Mouse (Mus musculus): Measurements from ENCODE around the gene Mettl14. TPM values are rescaled to one million over a fixed set of nuclear protein-coding genes. Genes with fewer than 3 reads are reported as not detected.

Gene Mettl14
- polyA plus RNA-seq, 1 experiment from 2014 or later, result 29.2 TPM

GRCm38 (mm10) chr3:123353661-123354060 is 32.2 kb downstream of the Mettl14 start:
- Histone ChIP-seq H3K27me3 (no peaks in the 10 kb centered on the region), H3K4me1 (no peaks in the 10 kb centered on the region), H3K4me3 (no peak overlapping the region), H3K36me3 (peaks cover 77% of the 10 kb centered on the region), H3K9me3 (no peaks in the 10 kb centered on the region), H3K4me2 (no peak overlapping the region), H3K27ac (no peak overlapping the region), H3K9ac (no peak overlapping the region)
- WGBS, result 92% methylated on average over 12 of the region's 12 CpGs
- no peak for ATAC-seq (ENCODE audit: insufficient number of reproducible peaks, insufficient read depth, low FRiP score, low TSS enrichment, low read depth)

GRCm38 (mm10) chr3:123353183-123353582 is 32.7 kb downstream of the Mettl14 start:
- Histone ChIP-seq H3K27me3 (no peaks in the 10 kb centered on the region), H3K9ac (no peak overlapping the region), H3K9me3 (no peaks in the 10 kb centered on the region), H3K36me3 (peaks cover 77% of the 10 kb centered on the region), H3K4me1 (no peaks in the 10 kb centered on the region), H3K27ac (no peak overlapping the region), H3K4me3 (no peak overlapping the region), H3K4me2 (no peak overlapping the region)
- WGBS, result 71% methylated on average over 6 of the region's 6 CpGs
- no peak for ATAC-seq (ENCODE audit: insufficient number of reproducible peaks, insufficient read depth, low FRiP score, low TSS enrichment, low read depth)

- WGBS, result 76% methylated on average over 2 of the region's 2 CpGs
- Histone ChIP-seq H3K4me3 (no peak overlapping the region), H3K9me3 (no peaks in the 10 kb centered on the region), H3K27me3 (no peaks in the 10 kb centered on the region), H3K27ac (no peak overlapping the region), H3K4me2 (no peak overlapping the region), H3K4me1 (no peaks in the 10 kb centered on the region), H3K36me3 (peaks cover 64% of the 10 kb centered on the region), H3K9ac (no peak overlapping the region)
- no peak for ATAC-seq (ENCODE audit: insufficient number of reproducible peaks, insufficient read depth, low FRiP score, low TSS enrichment, low read depth)
Measured at GRCm38 (mm10) chr3:123351519-123351918, 34.4 kb downstream of the Mettl14 start.

GRCm38 (mm10) chr3:123350602-123351001 is 35.3 kb downstream of the Mettl14 start:
- Histone ChIP-seq H3K4me2 (no peak overlapping the region), H3K9me3 (no peaks in the 10 kb centered on the region), H3K9ac (no peak overlapping the region), H3K27ac (no peak overlapping the region), H3K27me3 (no peaks in the 10 kb centered on the region), H3K36me3 (peaks cover 62% of the 10 kb centered on the region), H3K4me1 (no peaks in the 10 kb centered on the region), H3K4me3 (no peak overlapping the region)
- no peak for ATAC-seq (ENCODE audit: insufficient number of reproducible peaks, insufficient read depth, low FRiP score, low TSS enrichment, low read depth)
- 83% methylated on average over 8 of the region's 8 CpGs for WGBS

- WGBS, result 85% methylated on average over 12 of the region's 12 CpGs
- Histone ChIP-seq H3K27me3 (no peaks in the 10 kb centered on the region), H3K9ac (no peak overlapping the region), H3K36me3 (peaks cover 60% of the 10 kb centered on the region), H3K9me3 (no peaks in the 10 kb centered on the region), H3K27ac (no peak overlapping the region), H3K4me3 (no peak overlapping the region), H3K4me1 (no peaks in the 10 kb centered on the region), H3K4me2 (no peak overlapping the region)
- ATAC-seq (ENCODE audit: insufficient number of reproducible peaks, insufficient read depth, low FRiP score, low TSS enrichment, low read depth), result no peak
Measured at GRCm38 (mm10) chr3:123348080-123348802, 37.7 kb downstream of the Mettl14 start.

- peaks cover 50% of the 10 kb centered on the region for H3K36me3 ChIP-seq
- WGBS, result 70% methylated on average over 6 of the region's 6 CpGs
- ATAC-seq (ENCODE audit: insufficient number of reproducible peaks, insufficient read depth, low FRiP score, low TSS enrichment, low read depth), result no peak
- H3K9me3 ChIP-seq, result no peaks in the 10 kb centered on the region
- H3K4me2 ChIP-seq, result no peak overlapping the region
- H3K9ac ChIP-seq, result no peak overlapping the region
- H3K4me1 ChIP-seq, result no peaks in the 10 kb centered on the region
- no peak overlapping the region for H3K4me3 ChIP-seq
- no peaks in the 10 kb centered on the region for H3K27me3 ChIP-seq
- no peak overlapping the region for H3K27ac ChIP-seq
Measured at GRCm38 (mm10) chr3:123343690-123344089, 42.2 kb downstream of the Mettl14 start.

GRCm38 (mm10) chr3:123341049-123341448 is 44.9 kb downstream of the Mettl14 start:
- Histone ChIP-seq H3K4me1 (0 out of 2 replicates have a peak, but pooled peaks cover 4% of the 10 kb centered on the region), H3K27me3 (no peaks in the 10 kb centered on the region), H3K4me3 (no peak overlapping the region), H3K9me3 (no peaks in the 10 kb centered on the region), H3K4me2 (no peak overlapping the region), H3K36me3 (peaks cover 53% of the 10 kb centered on the region), H3K27ac (no peak overlapping the region), H3K9ac (no peak overlapping the region)
- WGBS, result 74% methylated on average over 2 of the region's 2 CpGs
- no peak for ATAC-seq (ENCODE audit: insufficient number of reproducible peaks, insufficient read depth, low FRiP score, low TSS enrichment, low read depth)

- Histone ChIP-seq H3K4me2 (no peak overlapping the region), H3K9ac (no peak overlapping the region), H3K4me3 (no peak overlapping the region), H3K27ac (no peak overlapping the region), H3K9me3 (no peaks in the 10 kb centered on the region), H3K36me3 (peaks cover 32% of the 10 kb centered on the region), H3K4me1 (peaks cover 13% of the 10 kb centered on the region; the same call in 1 of the 2 replicates), H3K27me3 (no peaks in the 10 kb centered on the region)
- ATAC-seq (ENCODE audit: insufficient number of reproducible peaks, insufficient read depth, low FRiP score, low TSS enrichment, low read depth), result no peak
- 76% methylated on average over 12 of the region's 12 CpGs for WGBS
Measured at GRCm38 (mm10) chr3:123338666-123339195, 47.2 kb downstream of the Mettl14 start.

GRCm38 (mm10) chr3:123337853-123338252 is 48.1 kb downstream of the Mettl14 start:
- peaks cover 23% of the 10 kb centered on the region for H3K36me3 ChIP-seq
- H3K27me3 ChIP-seq, result no peaks in the 10 kb centered on the region
- H3K4me2 ChIP-seq, result no peak overlapping the region
- H3K9me3 ChIP-seq, result no peaks in the 10 kb centered on the region
- H3K9ac ChIP-seq, result no peak overlapping the region
- no peak overlapping the region for H3K27ac ChIP-seq
- 73% methylated on average over 6 of the region's 6 CpGs for WGBS
- peaks cover 13% of the 10 kb centered on the region; the same call in 1 of the 2 replicates for H3K4me1 ChIP-seq
- no peak overlapping the region for H3K4me3 ChIP-seq
- no peak for ATAC-seq (ENCODE audit: insufficient number of reproducible peaks, insufficient read depth, low FRiP score, low TSS enrichment, low read depth)

- Histone ChIP-seq H3K9ac (no peak overlapping the region), H3K4me3 (no peak overlapping the region), H3K4me1 (peaks cover 13% of the 10 kb centered on the region; the same call in 1 of the 2 replicates), H3K36me3 (peaks cover 21% of the 10 kb centered on the region), H3K27me3 (no peaks in the 10 kb centered on the region), H3K4me2 (no peak overlapping the region), H3K27ac (no peak overlapping the region), H3K9me3 (no peaks in the 10 kb centered on the region)
- 77% methylated on average over 5 of the region's 5 CpGs for WGBS
- no peak for ATAC-seq (ENCODE audit: insufficient number of reproducible peaks, insufficient read depth, low FRiP score, low TSS enrichment, low read depth)
Measured at GRCm38 (mm10) chr3:123336951-123337350, 49.0 kb downstream of the Mettl14 start.

GRCm38 (mm10) chr3:123336455-123336854 is 49.5 kb downstream of the Mettl14 start:
- H3K4me3 ChIP-seq, result no peak overlapping the region
- H3K27ac ChIP-seq, result no peak overlapping the region
- WGBS, result 81% methylated on average over 7 of the region's 7 CpGs
- H3K4me1 ChIP-seq, result peaks cover 13% of the 10 kb centered on the region; the same call in 1 of the 2 replicates
- H3K9ac ChIP-seq, result no peak overlapping the region
- H3K9me3 ChIP-seq, result no peaks in the 10 kb centered on the region
- ATAC-seq (ENCODE audit: insufficient number of reproducible peaks, insufficient read depth, low FRiP score, low TSS enrichment, low read depth), result no peak
- H3K36me3 ChIP-seq, result peaks cover 21% of the 10 kb centered on the region
- no peaks in the 10 kb centered on the region for H3K27me3 ChIP-seq
- H3K4me2 ChIP-seq, result no peak overlapping the region

- H3K27ac ChIP-seq, result no peak overlapping the region
- no peaks in the 10 kb centered on the region for H3K27me3 ChIP-seq
- no peak overlapping the region for H3K9ac ChIP-seq
- no peaks in the 10 kb centered on the region for H3K9me3 ChIP-seq
- no peak overlapping the region for H3K4me3 ChIP-seq
- no peak overlapping the region for H3K4me2 ChIP-seq
- peaks cover 13% of the 10 kb centered on the region; the same call in 1 of the 2 replicates for H3K4me1 ChIP-seq
- 28% methylated on average over 3 of the region's 3 CpGs for WGBS
- no peak for ATAC-seq (ENCODE audit: insufficient number of reproducible peaks, insufficient read depth, low FRiP score, low TSS enrichment, low read depth)
- peaks cover 22% of the 10 kb centered on the region for H3K36me3 ChIP-seq
Measured at GRCm38 (mm10) chr3:123335480-123335879, 50.4 kb downstream of the Mettl14 start.
